Mouse (Mus musculus) lung, adult 2 months (tissue): ENCODE data around the gene Slc1a7.

Experiments
- CTCF ChIP-seq: fragments of 200-500 bp; IDR thresholded peaks from 2 replicates; pipeline ENCODE4 v1.5.1; 2011; ENCODE audit warnings: mild to moderate bottlenecking, low read length, control low read depth; ENCODE audit not compliant: insufficient read depth
- POLR2A ChIP-seq: fragments of 200-500 bp; IDR thresholded peaks from 2 replicates; pipeline ENCODE4 v1.6.1; 2011; ENCODE audit warnings: low read depth, mild to moderate bottlenecking, control low read depth, low read length, borderline replicate concordance; ENCODE audit errors: extremely low read depth

DNA sequence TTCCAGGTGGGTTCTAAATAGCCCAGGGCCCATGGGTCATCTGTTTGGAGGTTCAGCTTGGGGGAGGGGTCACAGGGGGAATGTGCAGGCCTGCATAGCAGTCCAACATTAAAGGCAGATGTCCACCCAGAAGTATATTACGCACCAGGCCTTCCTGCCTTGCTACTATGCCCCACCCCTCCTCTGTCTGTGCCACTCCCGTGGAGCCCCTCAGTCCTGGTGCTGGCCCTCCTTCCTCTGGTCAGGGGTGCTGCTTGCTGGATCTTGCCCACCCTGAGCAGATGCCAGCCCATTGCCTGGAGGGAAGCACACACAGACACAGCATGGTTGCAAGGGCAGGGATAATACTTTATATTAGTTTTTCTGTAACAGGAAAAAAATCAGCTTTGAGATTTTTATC, 46.3 kb downstream of the Slc1a7 start:
- no peak for TF ChIP-seq POLR2A
- no peak for TF ChIP-seq CTCF
